Mouse (Mus musculus) stomach, postnatal 0 days (tissue): ENCODE data around the gene Nras.

Experiments
- CTCF ChIP-seq: IDR thresholded peaks from 2 replicates; pipeline ENCODE4 v1.5.1; 2016; ENCODE audit warnings: antibody characterized with exemption, low read depth, mild to moderate bottlenecking, moderate library complexity
- EP300 ChIP-seq: optimal IDR thresholded peaks from 2 replicates; pipeline ENCODE3; 2016; ENCODE audit warnings: antibody characterized with exemption

GRCm38 (mm10) chr3:103099667-103100066 lies 41.6 kb downstream of the Nras start:
- peak; percentile 62 for TF ChIP-seq CTCF
- TF ChIP-seq EP300: no peak
